Mouse (Mus musculus) 3134 (cell line): ENCODE results near the gene Pias4.
"Not testable (repeated sequence)": the region's sequence is repeated elsewhere in the genome, so short reads cannot be mapped to it uniquely, and the experiment has no call there.

Experiments
- DNase-seq: peaks from one replicate; pipeline ENCODE4 v3.0.0-alpha.2; 2011; ENCODE audit warnings: low spot score; ENCODE audit not compliant: insufficient read length; ENCODE audit errors: extremely low read depth

The Pias4 gene

DNA sequence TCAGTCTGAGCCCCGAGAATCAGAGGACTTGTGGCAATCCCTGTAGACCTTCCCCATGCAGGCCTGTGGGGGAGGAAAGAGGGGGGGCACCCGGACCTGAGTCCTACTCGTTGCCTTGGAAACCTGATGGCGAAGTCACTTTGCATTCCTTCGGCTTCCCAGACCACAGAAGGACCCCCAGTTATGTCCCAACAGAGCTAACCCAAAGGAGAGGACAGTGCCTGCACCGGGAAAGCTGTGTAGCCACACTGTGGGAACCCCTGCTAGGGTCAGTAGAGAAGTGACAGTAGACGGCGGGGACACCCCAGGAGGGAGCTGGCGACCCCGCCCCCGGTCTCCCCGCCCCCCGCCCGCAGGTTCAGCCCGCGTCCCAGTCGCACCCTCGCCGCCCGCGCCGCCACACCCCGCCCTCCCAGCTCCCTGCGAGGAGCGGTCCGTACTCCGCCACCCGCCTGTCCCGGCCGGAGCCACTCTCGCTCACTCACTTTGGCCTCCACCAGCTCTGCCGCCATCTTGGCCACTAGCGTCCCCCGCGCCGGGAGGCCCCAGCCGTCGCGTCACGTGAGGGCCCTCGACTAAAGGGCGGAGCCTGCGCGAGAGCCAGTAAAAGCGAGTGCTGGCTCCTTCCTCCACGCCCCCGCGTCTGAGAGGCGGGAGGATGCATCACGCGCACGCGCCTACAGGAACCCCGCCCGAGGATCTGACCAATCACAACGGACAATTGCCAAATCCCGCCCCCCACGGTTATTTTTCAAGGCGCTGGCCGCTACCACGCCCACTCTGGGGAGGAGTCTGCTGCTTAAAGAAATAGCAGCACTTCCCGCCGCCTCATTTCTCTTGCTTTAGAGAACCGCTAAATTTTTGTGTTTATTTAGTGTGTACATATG lies at the start of gene Pias4:
Gene Pias4 (minus strand): TSS at position 724 of the 887 bp plus-strand sequence.
- DNase-seq, result peak; percentile 98

DNA sequence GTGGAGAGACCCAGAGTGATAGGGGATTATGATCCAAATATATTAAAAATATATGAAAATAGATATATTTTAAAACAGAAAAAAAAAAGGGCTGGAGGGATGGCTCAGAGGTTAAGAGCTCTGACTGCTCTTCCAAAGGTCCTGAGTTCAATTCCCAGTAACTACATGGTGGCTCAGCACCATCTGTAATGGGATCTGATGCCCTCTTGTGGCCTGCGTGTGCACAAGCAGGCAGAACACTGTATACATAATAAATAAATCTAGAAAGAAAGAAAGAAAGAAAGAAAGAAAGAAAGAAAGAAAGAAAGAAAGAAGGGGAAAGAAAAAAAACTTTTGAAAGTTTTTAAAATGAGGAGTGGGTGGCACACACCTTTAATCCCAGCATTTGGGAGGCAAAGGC lies 49.5 kb upstream of the Pias4 start:
- DNase-seq, result not testable (repeated sequence)

DNA sequence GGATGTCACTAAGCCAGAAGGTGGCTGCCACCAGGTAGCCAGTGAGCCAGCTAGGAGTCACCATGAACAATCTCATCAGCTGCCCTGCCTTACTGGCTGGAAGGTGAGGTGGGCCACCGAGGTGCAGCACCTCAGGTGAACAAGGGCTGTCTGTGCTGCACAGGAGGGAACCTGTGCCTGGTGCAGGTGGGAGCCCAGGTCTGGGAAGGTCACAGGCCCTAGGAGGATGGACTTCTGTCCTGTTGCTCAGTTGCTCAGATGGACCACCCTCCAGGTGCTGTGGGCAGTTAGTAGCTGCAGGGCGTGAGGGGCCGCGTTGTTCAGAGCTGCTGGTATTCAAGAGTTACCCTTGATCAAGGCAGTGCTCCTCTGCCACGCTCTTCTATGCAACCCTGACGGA lies 49.1 kb upstream of the Pias4 start:
- DNase-seq, result no peak

DNA sequence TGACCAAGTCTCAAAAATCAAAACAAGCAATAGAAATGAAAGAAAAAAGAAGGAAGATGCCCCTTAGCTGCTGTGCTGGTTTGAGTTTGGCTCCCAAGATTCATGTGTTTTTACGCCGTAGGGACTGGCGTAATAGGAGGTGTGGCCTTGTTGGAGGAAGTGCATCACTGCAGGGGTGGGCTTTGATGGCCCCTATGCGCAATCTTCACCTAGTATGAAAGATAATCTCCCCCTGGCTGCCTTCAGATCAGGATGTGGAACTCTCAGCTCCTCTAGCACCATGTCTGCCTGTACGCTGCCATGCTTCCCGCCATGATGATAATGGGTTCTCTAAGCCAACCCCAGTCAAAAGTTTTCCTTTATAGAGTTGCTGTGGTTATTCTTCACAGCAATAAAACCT lies 48.5 kb upstream of the Pias4 start:
- DNase-seq, result no peak

DNA sequence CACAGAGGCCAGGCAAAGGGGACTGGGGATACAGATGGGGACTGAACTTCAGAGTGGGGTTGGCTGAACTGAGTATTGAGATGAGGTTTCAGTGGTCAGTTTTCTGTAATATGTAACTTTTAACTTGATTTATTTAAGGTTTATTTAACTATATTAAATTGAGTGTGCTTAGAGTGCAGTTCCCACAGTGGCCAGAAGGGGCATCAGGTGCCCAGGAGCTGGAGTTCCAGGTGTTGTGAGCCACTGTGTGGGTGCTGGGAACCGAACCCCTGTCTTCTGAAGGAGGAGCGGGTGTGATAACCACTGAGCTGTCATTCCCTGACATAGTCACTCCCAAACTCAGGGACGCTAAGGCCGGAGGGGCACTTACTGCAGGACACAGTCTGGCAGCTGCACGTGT lies 42.4 kb upstream of the Pias4 start:
- DNase-seq, result no peak

DNA sequence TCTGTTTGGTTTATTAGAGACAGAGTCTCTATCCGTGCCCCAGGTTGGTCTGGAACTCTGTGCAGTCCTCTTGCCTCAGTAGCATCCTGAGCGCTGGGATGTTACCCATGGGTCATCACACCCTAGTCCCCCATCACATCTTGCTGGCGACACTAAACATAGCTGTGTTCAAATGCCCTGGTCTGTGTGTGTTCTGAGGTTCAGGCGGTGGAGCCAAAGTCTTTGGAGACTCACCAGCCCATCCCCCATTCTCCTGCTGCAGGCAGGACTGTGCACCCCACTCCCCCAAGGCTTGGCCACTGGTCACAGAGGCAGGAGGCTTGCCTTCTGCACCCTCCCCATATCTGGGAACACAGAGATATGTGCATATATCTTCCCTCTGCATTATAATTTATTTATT lies 36.4 kb upstream of the Pias4 start:
- DNase-seq, result no peak

DNA sequence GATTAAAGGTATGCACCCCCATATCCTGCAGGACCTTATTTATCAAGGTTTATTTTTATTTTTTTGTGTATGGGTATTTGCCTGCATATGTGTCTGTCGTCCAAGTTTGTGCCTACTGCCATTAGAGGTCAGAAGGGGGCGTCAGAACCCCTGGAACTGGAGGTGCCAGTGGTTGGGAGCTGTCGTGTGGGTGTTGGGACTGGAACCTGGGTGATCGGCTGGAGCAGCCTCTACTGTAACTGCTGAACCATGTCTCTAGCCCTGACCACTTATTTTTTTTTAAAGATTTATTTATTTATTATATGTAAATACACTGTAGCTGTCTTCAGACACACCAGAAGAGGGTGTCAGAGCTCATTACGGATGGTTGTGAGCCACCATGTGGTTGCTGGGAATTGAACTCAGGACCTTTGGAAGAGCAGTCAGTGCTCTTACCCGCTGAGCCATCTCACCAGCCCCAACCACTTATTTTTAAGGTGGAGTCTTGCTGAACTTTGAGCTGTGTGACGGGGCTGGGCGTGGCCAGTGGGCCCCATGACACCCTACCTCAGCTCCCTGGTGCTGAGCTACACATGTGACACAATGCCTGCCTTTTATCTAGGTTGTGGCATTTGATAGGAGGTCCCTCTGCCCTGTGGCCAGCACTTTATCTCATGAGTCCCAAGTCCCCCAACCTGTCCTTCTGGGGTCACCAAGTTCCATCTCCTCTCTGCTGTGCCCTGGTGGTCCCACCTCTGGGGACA lies 35.4 kb upstream of the Pias4 start:
- DNase-seq, result no peak

DNA sequence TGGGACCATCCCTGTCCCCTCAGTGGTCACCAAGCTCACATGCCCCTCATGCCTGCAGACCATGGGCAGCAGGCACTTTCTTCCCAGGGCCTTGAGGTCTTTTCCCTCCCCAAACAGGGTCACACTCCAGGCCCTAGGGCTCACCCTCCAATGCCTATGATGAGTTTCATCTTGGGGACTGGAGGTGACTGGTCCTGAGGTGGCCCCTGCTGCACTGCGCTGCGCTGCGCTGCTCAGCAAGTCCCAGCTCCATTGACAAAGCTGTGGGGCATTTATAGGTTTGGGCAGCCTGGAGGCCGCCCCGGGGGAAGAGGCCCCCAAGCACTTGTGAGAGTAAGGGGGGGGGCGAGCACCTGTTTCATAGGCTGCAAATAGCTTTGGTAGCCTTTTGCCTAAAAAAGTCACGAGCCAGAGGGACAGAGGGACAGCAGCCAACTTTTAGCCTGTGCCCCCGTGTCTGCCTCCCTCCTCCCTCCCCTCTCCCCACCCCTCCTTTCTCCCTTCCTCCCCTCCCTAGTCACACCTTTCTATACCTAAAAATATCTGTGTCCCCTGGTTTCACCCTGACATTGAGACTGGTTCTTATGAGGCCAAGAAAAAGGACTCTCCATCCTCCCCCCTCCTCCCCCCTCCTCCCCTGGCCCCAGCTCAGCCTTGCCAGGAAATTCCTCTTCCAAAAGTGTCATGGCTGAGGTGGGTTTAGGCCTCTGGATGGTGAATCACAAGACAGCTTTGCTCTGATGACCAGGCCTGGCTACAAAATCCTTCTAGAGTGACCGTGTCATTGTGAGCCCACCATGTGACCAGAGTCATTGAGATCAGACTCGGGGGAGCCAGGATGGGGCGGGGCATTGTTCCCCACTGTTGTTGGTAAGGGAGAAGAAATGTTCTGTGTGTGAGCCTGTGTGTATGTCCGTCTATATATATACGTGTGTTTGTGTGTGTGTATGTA lies 34.4 kb upstream of the Pias4 start, which contains the start of gene Nmrk2:
Gene Nmrk2 (minus strand): TSS at position 245 of the 952 bp plus-strand sequence.
- DNase-seq, result no peak

DNA sequence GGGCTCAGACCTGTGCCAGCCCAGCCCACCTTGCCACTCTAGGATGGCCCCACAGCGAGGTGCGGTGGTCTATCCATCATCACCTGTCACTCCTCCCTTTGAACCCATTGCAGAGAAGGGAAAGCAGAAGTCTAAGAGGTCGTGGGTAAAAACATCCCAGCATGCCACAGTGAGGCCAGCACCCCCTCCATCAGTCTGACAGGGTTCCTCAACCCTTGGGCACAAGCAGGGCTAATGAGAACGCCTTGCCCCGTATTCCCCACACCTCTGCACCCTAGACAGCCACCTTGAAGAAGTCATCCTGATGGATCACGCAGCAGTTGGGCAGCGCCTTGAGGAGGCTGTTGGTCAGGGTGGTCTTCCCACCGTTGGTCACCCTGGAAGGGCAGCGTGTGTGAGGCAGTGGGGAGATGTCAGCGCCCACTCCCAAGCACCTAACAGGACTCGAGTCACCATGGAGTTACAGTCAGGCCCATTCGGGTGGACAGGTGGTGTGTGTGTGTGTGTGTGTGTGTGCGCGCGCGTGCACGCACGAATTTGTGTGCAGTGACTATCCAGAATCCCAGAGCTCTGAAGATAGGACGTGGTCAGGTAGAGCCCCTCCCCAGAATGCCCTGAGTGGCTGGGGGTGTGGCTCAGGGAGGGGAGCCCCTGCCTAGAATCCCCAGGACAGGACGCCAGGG lies 33.0 kb upstream of the Pias4 start:
- DNase-seq, result no peak

DNA sequence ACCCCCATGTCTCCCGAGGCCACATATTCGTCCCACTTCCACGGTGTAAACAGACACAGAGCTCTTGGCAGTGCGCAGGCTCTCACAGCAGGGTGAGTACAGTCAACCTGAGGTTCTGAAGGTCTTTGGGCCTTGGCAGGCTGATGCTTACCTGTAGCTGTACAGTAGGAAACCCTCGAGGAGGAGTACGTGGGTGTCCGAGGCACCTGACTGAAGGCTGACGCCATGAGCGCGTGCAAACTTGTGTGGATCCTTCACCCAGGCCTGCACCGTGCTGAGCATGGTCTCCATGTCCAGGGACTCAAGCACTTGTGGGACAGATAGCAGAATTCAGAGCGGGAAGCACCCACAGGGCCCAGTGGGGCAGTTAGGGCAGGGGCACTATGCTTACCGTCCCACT lies 32.4 kb upstream of the Pias4 start:
- DNase-seq, result no peak

DNA sequence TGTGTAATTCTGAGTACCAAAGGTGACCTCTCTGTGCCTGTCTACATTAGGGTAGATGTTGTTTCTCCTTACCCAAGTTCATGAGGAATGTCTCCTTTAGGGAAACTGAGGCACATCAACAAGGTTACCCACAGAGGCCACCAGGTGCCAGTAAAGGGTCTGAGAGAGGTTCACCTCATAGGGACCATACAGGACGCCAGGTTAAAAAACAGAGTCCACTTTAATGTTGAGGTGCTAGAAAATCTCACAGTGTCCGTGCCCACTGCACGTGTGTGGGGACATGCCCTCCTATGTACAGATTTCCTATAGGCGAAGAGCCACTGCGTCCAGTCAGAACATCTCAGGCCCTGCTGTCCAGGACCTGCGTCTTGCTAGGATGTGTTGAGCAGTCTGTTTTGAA lies 31.3 kb upstream of the Pias4 start:
- no peak for DNase-seq

DNA sequence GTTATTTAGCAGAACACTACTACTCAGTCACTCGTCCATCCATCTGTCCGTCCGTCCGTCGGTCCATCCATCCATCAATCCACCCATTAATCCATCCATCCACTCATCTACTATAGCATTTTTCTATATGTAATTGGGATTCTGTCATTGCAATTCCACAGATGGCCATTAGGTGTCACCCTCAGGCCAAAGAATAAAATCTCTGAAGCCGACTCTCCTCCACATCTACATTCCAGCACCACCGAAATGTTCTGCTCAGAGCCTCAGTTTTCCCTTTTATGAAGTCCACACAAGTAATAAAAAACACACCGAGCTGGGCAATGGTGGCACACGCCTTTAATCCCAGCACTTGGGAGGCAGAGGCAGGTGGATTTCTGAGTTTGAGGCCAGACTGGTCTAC lies 30.5 kb upstream of the Pias4 start:
- DNase-seq, result no peak

DNA sequence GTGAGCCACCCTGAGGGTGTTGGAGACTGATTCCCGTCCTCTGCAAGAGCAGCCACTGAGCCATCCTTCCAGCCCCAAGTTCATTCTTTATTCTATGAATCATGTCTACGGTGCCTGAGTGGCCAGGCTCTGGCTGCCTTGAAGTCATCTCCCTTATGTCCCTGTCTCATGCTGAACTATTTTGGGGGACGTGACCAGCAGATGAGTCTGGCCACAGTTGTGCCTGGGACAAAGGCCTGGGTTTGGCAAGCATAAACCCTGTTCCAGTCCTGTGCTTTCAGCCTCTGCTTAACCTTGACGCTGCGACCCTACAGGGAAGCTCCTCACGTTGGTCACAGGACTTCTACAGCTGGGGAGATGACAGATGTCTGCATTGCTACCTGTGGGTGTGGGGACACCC lies 29.6 kb upstream of the Pias4 start:
- no peak for DNase-seq

DNA sequence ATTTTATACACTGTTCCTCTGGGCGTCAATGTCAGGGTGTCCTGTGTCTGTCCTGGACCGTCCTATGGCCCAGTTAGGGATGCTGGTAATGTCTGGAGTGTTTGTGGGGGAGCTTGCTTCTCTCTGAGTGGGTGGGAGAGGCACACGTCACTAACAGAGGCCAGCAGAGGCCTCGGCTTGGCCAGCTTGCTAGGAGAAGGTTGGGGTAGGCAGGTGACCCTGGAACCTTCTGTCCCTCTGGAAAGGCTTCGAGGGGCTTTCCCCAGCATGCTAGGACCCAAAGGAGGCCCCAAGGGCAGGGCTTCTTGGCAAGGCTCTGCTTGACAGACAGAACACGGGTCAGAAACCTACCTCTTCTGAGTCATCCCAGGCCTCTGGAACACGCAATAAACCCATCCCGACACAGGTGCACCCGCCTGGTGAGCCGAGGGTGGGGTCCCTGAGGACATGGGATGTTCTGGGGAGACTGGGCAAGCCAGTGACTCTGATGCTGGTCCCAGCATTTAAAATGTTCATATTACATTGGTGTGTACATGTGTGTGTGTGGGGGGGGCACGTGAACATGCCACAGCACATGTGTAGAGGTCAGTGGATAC lies 28.8 kb upstream of the Pias4 start:
- DNase-seq, result no peak

DNA sequence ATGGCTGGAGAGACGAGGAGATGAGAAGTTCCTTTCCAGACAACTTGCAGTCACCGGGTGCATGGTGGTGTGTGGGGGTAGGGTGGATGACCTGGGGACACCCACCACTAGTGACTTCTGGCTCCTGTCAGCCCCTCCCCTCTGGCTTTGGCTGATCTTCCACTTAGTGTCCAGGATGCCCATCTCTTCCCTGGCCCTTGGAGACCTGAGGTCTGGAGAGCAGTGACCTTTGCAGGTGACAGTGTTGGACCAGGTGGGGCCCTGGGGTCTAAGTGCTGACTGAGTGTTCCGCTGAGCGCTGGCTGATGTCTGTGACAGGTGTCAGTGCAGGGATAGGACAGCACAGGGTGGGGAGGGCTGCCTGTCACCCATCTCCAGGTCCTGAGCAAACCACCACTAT lies 27.6 kb upstream of the Pias4 start:
- no peak for DNase-seq

DNA sequence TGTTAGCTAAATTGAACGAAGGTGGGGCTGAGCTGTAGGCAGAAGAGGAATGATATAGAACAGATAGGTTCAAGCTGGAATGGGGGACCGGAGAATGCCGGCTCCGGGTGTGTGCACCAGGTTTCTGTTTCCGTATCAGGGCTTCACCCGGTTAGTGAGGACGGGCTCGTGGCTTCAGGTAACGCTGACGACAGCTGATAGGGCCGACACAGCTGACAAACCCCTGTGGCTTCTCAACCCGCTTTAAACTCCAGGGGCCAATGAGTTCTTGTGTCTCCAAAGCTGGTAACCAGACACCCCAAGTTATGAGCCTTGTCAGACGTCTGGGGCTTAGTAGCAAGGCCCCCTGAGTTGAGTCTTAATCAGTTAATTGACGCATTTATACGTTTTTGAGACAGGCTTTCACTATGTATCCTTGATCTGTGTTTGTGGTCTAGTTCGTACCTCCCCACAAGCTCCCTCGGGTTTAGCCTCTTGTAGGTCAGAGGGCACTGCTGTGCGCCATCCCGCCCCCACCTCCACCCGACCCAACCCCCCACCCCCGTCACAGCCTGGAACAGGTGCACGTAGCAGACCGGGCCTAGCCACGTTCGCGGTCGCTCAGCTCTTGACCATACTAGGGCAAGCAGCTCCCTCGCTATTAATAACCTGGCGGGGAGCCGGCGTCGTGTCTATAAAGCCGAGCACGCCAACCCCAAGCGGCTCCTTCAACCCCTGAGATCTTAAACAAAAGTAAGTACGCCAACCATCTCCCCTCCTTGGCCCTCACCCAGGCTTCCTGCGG lies 26.5 kb upstream of the Pias4 start:
- DNase-seq, result no peak

DNA sequence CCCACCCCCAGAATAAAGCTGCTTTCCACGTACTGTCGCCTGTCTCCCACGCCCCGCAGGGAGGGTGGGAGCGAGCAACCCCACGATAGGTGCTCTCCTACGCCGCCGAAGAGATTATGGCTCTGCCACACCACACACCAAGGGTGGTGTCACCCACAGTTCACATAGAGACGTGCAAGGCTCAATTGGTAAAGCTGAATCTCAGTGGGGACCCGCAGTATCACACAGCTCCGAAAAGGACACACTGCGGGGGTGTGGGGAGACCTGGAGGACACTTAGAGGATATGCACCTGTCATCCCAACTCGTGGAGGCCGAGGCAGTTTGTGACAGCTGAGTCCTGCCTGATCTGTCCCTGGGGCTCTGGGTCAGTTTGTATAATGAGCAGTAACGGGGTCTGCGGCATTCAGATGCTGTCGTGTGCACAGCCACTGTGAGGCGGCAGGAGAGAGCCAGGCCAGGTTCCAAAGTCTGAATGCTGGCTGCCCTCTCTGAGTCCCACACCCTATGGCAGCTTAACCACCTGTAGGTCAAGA lies 25.3 kb upstream of the Pias4 start:
- no peak for DNase-seq

DNA sequence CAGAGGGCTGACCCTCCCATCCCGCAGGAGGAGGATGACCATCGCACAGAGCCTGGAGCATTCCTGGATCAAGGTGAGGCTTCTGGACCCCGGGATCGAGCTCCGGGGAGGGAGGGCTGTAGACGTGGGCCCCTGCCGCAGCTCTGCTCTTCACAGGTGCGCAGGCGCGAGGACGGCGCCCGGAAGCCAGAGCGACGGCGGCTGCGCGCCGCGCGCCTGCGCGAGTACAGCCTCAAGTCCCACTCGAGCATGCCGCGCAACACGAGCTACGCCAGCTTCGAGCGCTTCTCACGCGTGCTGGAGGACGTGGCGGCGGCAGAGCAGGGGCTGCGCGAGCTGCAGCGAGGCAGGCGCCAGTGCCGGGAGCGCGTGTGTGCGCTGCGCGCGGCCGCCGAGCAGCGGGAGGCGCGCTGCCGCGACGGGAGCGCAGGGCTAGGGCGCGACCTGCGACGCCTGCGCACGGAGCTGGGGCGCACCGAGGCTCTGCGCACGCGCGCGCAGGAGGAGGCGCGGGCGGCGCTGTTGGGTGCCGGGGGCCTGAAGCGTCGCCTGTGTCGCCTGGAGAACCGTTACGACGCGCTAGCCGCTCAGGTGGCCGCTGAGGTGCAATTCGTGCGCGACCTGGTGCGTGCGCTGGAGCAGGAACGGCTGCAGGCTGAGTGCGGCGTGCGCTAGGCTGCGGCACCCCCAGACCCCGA lies 24.7 kb upstream of the Pias4 start:
- peak; percentile 81 for DNase-seq
